Mouse (Mus musculus) olfactory bulb, adult 2 months (tissue): Measurements from ENCODE around the gene Pou2af1. TPM values are rescaled to one million over a fixed set of nuclear protein-coding genes. Genes with fewer than 3 reads are reported as not detected.

Experiments
- H3K27ac ChIP-seq: fragments of 200-500 bp; 2 replicates; pipeline ENCODE4 v1.5.1; 2012; ENCODE audit warnings: low read depth, low read length; ENCODE audit not compliant: insufficient read depth
- H3K4me1 ChIP-seq: fragments of 200-500 bp; 2 replicates; pipeline ENCODE4 v1.6.1; 2012; ENCODE audit warnings: low read length; ENCODE audit not compliant: control insufficient read depth, insufficient read depth
- H3K4me3 ChIP-seq: fragments of 200-500 bp; 2 replicates; pipeline ENCODE4 v1.5.1; 2012; ENCODE audit warnings: mild to moderate bottlenecking, low read depth, low read length, moderate library complexity; ENCODE audit not compliant: insufficient read depth
- CTCF ChIP-seq: fragments of 200-500 bp; IDR thresholded peaks from 2 replicates; pipeline ENCODE4 v1.5.1; 2012; ENCODE audit warnings: low read depth, mild to moderate bottlenecking, low read length, moderate library complexity; ENCODE audit not compliant: insufficient read depth
- POLR2A ChIP-seq: fragments of 200-500 bp; IDR thresholded peaks from 2 replicates; pipeline ENCODE4 v1.6.1; 2012; ENCODE audit warnings: mild to moderate bottlenecking, low read depth, low read length, moderate library complexity; ENCODE audit not compliant: insufficient read depth
- WGBS: fragments of 180-500 bp; shearing (Covaris S2); methylation state at CpG from one replicate; pipeline ENCODE4 v1.1.7; 2018; 5-methylcytosine and 5-hydroxymethylcytosine counted together
- polyA plus RNA-seq: library from polyadenylated mRNA; stranded (reverse); fragments of >200 nt; gene quantifications from 2 replicates; pipeline ENCODE4 v1.2.4, GENCODE M21; 2012; ENCODE audit warnings: low replicate concordance; ENCODE audit not compliant: missing spikeins, insufficient read depth, insufficient read length

Pou2af1 gene
- polyA plus RNA-seq, 1 experiment = not detected

GRCm38 (mm10) chr9:51213729-51214237 lies 275 bp downstream of the Pou2af1 start:
- WGBS = 90% methylated on average over 6 of the region's 6 CpGs
- TF ChIP-seq POLR2A = no peak
- no peak for TF ChIP-seq CTCF
- H3K4me3 ChIP-seq = no peak overlapping the region
- H3K4me1 ChIP-seq = no peaks in the 10 kb centered on the region
- H3K27ac ChIP-seq = no peak overlapping the region

- WGBS = 70% methylated on average over 4 of the region's 4 CpGs
- H3K27ac ChIP-seq = no peak overlapping the region
- TF ChIP-seq CTCF = no peak
- no peak for TF ChIP-seq POLR2A
- H3K4me1 ChIP-seq = no peaks in the 10 kb centered on the region
- H3K4me3 ChIP-seq = no peak overlapping the region
Measured at GRCm38 (mm10) chr9:51215311-51215710, 1.8 kb downstream of the Pou2af1 start.

GRCm38 (mm10) chr9:51215949-51216348 lies 2.4 kb downstream of the Pou2af1 start:
- no peak overlapping the region for H3K27ac ChIP-seq
- TF ChIP-seq CTCF = no peak
- no peak for TF ChIP-seq POLR2A
- H3K4me1 ChIP-seq = no peaks in the 10 kb centered on the region
- WGBS = 88% methylated on average over 6 of the region's 6 CpGs
- H3K4me3 ChIP-seq = no peak overlapping the region

DNA sequence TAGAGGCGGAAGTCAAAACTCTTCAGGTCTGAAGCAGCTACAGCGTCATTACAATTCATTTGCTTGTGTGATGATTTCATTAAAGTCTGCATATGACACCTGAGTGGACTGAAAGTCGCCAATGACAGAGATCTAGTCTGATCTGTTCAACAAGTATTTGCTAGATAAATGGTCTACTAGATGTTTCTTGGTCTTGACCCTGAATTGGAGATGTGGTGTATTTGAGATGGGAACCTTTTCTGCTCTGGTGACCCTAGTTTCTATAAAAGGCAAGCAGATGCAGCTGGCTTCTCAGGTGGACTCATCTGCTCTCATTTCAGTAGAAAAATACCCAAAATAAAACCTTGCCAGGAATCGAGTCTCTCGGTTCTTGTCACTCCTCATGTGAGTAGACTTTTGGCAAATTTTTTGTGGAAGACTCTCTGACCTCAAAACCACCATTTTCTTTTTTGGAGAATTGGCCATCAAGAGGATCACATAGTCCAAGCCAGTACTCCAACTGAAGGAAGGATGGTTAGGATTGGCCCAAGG lies 12.2 kb downstream of the Pou2af1 start:
- TF ChIP-seq POLR2A (no peak), CTCF (no peak)
- no peak overlapping the region for H3K4me3 ChIP-seq
- 90% methylated on average over 5 of the region's 5 CpGs for WGBS
- H3K27ac ChIP-seq = no peak overlapping the region
- no peaks in the 10 kb centered on the region for H3K4me1 ChIP-seq

DNA sequence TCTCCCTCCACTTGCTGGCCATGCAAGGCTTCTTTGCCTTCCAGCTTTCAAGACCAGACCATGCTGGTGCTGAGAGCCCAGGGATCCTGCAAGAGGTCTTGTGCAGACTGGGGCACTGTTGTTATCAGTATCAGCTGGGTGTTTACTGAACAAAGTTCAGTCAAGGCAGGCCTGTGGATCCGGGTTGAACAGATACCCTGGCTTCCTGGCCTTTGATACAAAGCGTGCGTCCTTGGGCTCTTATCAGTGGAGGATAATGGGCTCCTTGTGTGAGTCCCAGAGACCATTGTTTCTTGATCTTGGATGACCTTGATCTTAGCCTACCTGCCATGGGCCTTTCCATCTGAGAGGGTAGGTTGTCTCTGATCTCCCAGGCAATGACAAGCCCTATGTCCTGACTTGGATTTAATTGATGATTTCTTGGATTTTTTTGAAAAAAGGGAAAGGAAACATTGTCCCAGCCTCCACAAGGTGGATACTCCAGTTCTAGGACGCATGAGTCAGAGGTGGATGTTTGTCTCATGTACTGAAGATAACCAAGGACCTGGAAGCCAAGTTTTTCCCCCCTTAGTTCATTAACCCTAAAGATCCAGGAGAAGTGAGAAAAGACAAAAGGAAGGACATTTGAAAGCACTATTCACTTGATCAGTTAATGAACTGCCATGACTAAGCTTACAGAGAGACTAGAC lies 17.3 kb downstream of the Pou2af1 start:
- no peak for TF ChIP-seq POLR2A
- no peak for TF ChIP-seq CTCF
- Histone ChIP-seq H3K27ac (no peak overlapping the region), H3K4me3 (no peak overlapping the region), H3K4me1 (peaks cover 2% of the 10 kb centered on the region; the same call in 1 of the 2 replicates)
- 86% methylated on average over 4 of the region's 4 CpGs for WGBS

- 96% methylated on average over 8 of the region's 8 CpGs for WGBS
- H3K27ac ChIP-seq = no peak overlapping the region
- peaks cover 2% of the 10 kb centered on the region; the same call in 1 of the 2 replicates for H3K4me1 ChIP-seq
- H3K4me3 ChIP-seq = no peak overlapping the region
- no peak for TF ChIP-seq POLR2A
Measured at GRCm38 (mm10) chr9:51232163-51232562, 18.7 kb downstream of the Pou2af1 start.

DNA sequence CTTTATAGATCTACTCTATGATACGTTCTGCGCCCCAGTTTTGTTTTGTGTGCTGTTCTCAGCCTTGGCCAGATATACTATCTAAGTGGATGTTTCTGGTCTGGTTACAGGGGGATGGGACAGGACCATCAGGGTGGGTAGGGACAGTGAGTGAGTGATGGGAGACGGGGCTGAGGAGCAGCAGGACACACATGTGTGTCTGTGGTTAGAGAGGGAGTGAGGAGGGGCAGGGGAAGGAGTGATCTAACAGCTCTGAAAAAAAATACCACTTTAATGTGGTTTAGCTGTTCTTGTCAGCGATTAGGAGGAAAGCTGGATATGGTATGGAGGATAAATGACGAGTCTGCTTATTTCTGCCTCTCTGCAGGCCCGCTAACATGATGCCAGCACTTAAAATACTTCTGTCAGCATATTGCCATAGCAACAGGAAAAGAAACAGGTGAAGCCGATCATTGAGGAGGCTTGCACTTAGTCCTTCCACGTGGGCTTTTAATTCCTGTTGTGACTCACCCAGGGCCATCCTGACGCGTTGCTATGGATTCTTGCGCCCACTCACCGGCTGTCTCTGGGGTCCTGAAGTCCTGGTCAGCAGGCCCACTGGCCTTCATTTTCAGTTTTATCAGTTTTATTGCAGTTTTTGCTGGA lies 25.4 kb downstream of the Pou2af1 start:
- no peak overlapping the region for H3K4me3 ChIP-seq
- no peak for TF ChIP-seq POLR2A
- no peak for TF ChIP-seq CTCF
- H3K27ac ChIP-seq = no peak overlapping the region
- 44% methylated on average over 12 of the region's 12 CpGs for WGBS
- peaks cover 11% of the 10 kb centered on the region; the same call in 1 of the 2 replicates for H3K4me1 ChIP-seq

DNA sequence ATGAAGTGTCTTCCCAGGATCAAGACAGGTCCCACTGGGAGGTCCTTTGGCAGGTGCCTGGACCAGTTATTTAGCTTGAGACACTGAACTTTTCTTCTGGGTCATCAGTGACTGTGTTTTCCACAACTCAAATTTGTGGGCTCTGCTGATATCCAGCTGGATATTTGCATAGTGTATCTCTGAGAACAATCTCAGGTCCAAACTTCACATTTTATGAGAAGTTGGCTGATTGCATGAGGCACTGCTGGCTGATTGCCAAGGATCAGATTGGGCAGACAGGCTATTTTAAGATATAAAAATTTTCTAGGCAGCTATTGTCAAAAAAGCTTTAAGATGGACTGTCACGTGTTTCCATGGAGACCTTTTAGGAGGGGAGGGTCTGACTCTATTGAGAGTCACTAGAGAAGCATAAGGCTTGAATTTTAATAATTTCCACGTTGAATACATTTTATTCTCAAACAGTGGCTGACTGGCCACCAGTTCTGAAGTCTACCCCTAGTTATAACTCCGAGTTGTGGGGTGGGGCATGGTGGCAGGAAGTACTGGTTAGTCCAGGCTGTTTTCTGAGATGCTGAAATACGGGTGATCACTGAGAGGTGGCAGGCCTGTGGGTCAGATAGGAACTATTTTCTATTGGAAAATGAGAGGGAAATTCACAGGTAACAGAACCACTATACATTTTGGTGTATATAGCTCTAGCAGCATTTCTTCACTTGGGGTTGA lies 43.4 kb downstream of the Pou2af1 start:
- H3K27ac ChIP-seq = no peak overlapping the region
- H3K4me3 ChIP-seq = no peak overlapping the region
- TF ChIP-seq POLR2A = no peak
- no peak for TF ChIP-seq CTCF
- WGBS = 68% methylated on average over 4 of the region's 4 CpGs
- no peaks in the 10 kb centered on the region for H3K4me1 ChIP-seq
